Mouse (Mus musculus) inflammation-experienced regulatory T-cells, adult 16 weeks (primary cell): ENCODE data around the gene Vmn1r128. TPM values are rescaled to one million over a fixed set of nuclear protein-coding genes. Genes with fewer than 3 reads are reported as not detected.

Experiments used
- polyA plus RNA-seq: library from polyadenylated mRNA; unstranded; fragments of 100-300 nt; shearing (Covaris generic); gene quantifications from one replicate; pipeline ENCODE4 v1.2.1, GENCODE M21; 2017

Gene Vmn1r128
- polyA plus RNA-seq: not detected

DNA sequence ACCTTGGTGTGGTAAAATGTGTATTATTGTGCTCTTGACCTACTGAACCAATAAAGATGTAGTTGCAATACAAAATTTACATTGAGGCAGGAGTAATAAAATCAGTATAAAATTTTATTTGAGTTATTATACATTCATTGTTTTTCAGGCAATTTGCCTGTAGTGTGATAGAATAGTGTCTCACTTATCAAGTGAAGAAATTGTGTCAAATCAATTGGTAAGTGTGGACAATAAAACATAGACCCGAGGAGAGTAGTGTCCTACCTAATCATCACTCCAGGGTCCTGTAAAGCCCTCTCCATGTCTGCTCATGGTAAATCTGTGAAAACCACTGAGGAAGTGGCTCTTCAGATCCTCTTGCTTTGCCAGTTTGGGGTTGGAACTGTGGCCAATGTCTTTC lies at the start of gene Vmn1r128:
Gene Vmn1r128, plus strand, starts transcription at position 301 of the 400 bp plus-strand sequence.

GRCm38 (mm10) chr7:21301367-21301766 lies 47.8 kb upstream of the Vmn1r128 start, which contains the start of gene Vmn1r126:
Gene Vmn1r126, minus strand, starts transcription at chr7:21301467.

DNA sequence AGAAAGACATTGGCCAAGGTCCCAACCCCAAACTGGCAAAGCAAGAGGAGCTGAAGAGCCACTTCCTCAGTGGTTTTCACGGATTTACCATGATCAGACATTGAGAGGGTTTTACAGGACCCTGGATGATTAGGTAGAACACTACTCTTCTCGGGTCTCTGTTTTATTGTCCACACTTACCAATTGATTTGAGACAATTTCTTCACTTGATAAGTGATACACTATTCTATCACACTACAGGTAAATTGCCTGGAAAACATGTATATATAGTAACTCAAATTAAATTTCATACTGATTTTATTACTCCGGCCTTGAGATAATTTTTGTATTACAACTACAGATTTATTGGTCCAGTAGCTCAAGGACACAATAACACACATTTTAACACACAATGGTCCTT lies 29.4 kb upstream of the Vmn1r128 start, which contains the start of gene Vmn1r127:
Gene Vmn1r127, minus strand, starts transcription at position 101 of the 400 bp plus-strand sequence.

GRCm38 (mm10) chr7:21361191-21361590 lies 12.0 kb downstream of the Vmn1r128 start, which contains the start of gene Vmn1r129:
Gene Vmn1r129, minus strand, starts transcription at chr7:21361291.

Other genes starting within 250 kb of the Vmn1r128 start
- not detected for gene Vmn1r122, start 215.2 kb upstream of the Vmn1r128 start, polyA plus RNA-seq
- gene Vmn1r123, start 187.2 kb upstream of the Vmn1r128 start, polyA plus RNA-seq: not detected
- not detected for gene Gm5157, start 158.9 kb upstream of the Vmn1r128 start, polyA plus RNA-seq
- not detected for gene Vmn1r124, start 88.8 kb upstream of the Vmn1r128 start, polyA plus RNA-seq
- gene Vmn1r125, start 77.2 kb upstream of the Vmn1r128 start, polyA plus RNA-seq: not detected
- not detected for gene Vmn1r126, start 47.9 kb upstream of the Vmn1r128 start, polyA plus RNA-seq
- gene Vmn1r127, start 29.5 kb upstream of the Vmn1r128 start, polyA plus RNA-seq: not detected
- not detected for gene Vmn1r129, start 11.9 kb downstream of the Vmn1r128 start, polyA plus RNA-seq
- gene Gm6882, start 83.4 kb downstream of the Vmn1r128 start, polyA plus RNA-seq: not detected
- gene Vmn1r130, start 162.4 kb downstream of the Vmn1r128 start, polyA plus RNA-seq: not detected
- not detected for gene Vmn1r131, start 196.7 kb downstream of the Vmn1r128 start, polyA plus RNA-seq